Mouse (Mus musculus) WW6 (cell line): ENCODE data around the gene Git2.

ENCODE experiments used
- DNase-seq: peaks from one replicate; pipeline ENCODE4 v3.0.0-alpha.2; 2013; ENCODE audit warnings: low read depth, low spot score

The Git2 gene

GRCm38 (mm10) chr5:114797253-114797652, 21.9 kb upstream of the Git2 start:
- DNase-seq: no peak

- DNase-seq: no peak
Measured at GRCm38 (mm10) chr5:114796299-114797012, 21.1 kb upstream of the Git2 start.

- no peak for DNase-seq
Measured at GRCm38 (mm10) chr5:114795653-114796052, 20.3 kb upstream of the Git2 start.

- no peak for DNase-seq
Measured at GRCm38 (mm10) chr5:114795231-114795630, 19.9 kb upstream of the Git2 start.

- no peak for DNase-seq
Measured at GRCm38 (mm10) chr5:114794609-114795008, 19.3 kb upstream of the Git2 start.

GRCm38 (mm10) chr5:114793317-114793716, 18.0 kb upstream of the Git2 start:
- DNase-seq: no peak

GRCm38 (mm10) chr5:114785196-114785595, 9.9 kb upstream of the Git2 start:
- DNase-seq: no peak

GRCm38 (mm10) chr5:114784622-114785165, 9.4 kb upstream of the Git2 start:
- DNase-seq: no peak

GRCm38 (mm10) chr5:114783405-114784163, 8.3 kb upstream of the Git2 start:
- no peak for DNase-seq

- no peak for DNase-seq
Measured at GRCm38 (mm10) chr5:114782991-114783390, 7.7 kb upstream of the Git2 start.

GRCm38 (mm10) chr5:114780912-114781311, 5.6 kb upstream of the Git2 start:
- no peak for DNase-seq

GRCm38 (mm10) chr5:114779956-114780489, 4.7 kb upstream of the Git2 start:
- no peak for DNase-seq

- DNase-seq: no peak
Measured at GRCm38 (mm10) chr5:114776174-114776573, 857 bp upstream of the Git2 start.

GRCm38 (mm10) chr5:114774403-114775051, 790 bp downstream of the Git2 start, which contains the start of gene Ankrd13a:
TSS of gene Ankrd13a (plus strand) at chr5:114774677.
- peak; percentile 82 for DNase-seq

GRCm38 (mm10) chr5:114773780-114774179, 1.5 kb downstream of the Git2 start:
- no peak for DNase-seq

GRCm38 (mm10) chr5:114773211-114773710, 2.1 kb downstream of the Git2 start:
- peak; percentile 84 for DNase-seq

- no peak for DNase-seq
Measured at GRCm38 (mm10) chr5:114772456-114773203, 2.7 kb downstream of the Git2 start.

- DNase-seq: no peak
Measured at GRCm38 (mm10) chr5:114771796-114772195, 3.5 kb downstream of the Git2 start.

GRCm38 (mm10) chr5:114769786-114770185, 5.5 kb downstream of the Git2 start:
- no peak for DNase-seq

- no peak for DNase-seq
Measured at GRCm38 (mm10) chr5:114767185-114767584, 8.1 kb downstream of the Git2 start.

GRCm38 (mm10) chr5:114766686-114767085, 8.6 kb downstream of the Git2 start:
- DNase-seq: no peak
